Mouse (Mus musculus) stomach, postnatal 0 days (tissue): Measurements from ENCODE around the gene Luc7l3. TPM values are rescaled to one million over a fixed set of nuclear protein-coding genes. Genes with fewer than 3 reads are reported as not detected.

Experiments
- ATAC-seq: fragments of 200-750 bp; cut with Nextera tagmentation; 2 replicates; pipeline ENCODE4 v1.8.0; 2017; ENCODE audit not compliant: low FRiP score, low TSS enrichment
- DNase-seq: peaks from one replicate; pipeline ENCODE4 v3.0.0-alpha.2; 2016; ENCODE audit warnings: low spot score
- H3K27ac ChIP-seq: fragments of 300-500 bp; sonication (generic); replicated peaks from 2 replicates; pipeline ENCODE4 v1.5.1; 2014; ENCODE audit warnings: mild to moderate bottlenecking, control low read depth
- H3K27me3 ChIP-seq: fragments of 300-500 bp; sonication (generic); 2 replicates; pipeline ENCODE4 v1.6.1; 2014; ENCODE audit warnings: low read length; ENCODE audit not compliant: control insufficient read depth, insufficient read depth
- H3K36me3 ChIP-seq: fragments of 300-500 bp; sonication (generic); 2 replicates; pipeline ENCODE4 v1.6.1; 2014; ENCODE audit warnings: low read length, mixed read lengths; ENCODE audit not compliant: control insufficient read depth, insufficient read depth
- H3K4me1 ChIP-seq: fragments of 300-500 bp; sonication (generic); replicated peaks from 2 replicates; pipeline ENCODE4 v1.6.1; 2014; ENCODE audit warnings: antibody characterized with exemption; ENCODE audit not compliant: control insufficient read depth, insufficient read depth
- H3K4me2 ChIP-seq: fragments of 300-500 bp; sonication (generic); replicated peaks from 2 replicates; pipeline ENCODE4 v1.6.1; 2014; ENCODE audit warnings: low read depth, mild to moderate bottlenecking, control low read depth, moderate library complexity
- H3K4me3 ChIP-seq: fragments of 300-500 bp; sonication (generic); 2 replicates; pipeline ENCODE4 v1.5.1; 2014; ENCODE audit warnings: low read depth, low read length, control low read depth
- H3K9ac ChIP-seq: fragments of 300-500 bp; sonication (generic); 2 replicates; pipeline ENCODE4 v1.6.1; 2014; ENCODE audit warnings: mild to moderate bottlenecking, low read length, control low read depth, mixed read lengths
- H3K9me3 ChIP-seq: fragments of 300-500 bp; sonication (generic); 2 replicates; pipeline ENCODE4 v1.6.1; 2016; ENCODE audit warnings: low read length; ENCODE audit not compliant: control insufficient read depth
- CTCF ChIP-seq: IDR thresholded peaks from 2 replicates; pipeline ENCODE4 v1.5.1; 2016; ENCODE audit warnings: antibody characterized with exemption, low read depth, mild to moderate bottlenecking, moderate library complexity
- EP300 ChIP-seq: optimal IDR thresholded peaks from 2 replicates; pipeline ENCODE3; 2016; ENCODE audit warnings: antibody characterized with exemption
- WGBS: fragments of 180-500 bp; shearing (Covaris S2); extraction: QIAGEN DNeasy Blood & Tissue Kit; methylation state at CpG from one replicate; pipeline ENCODE4 v1.1.7; 2014; 5-methylcytosine and 5-hydroxymethylcytosine counted together
- polyA plus RNA-seq: library from polyadenylated mRNA; unstranded; fragments of >200 nt; fragmentation: Nextera tagmentation; extraction: Ambion mirVana; gene quantifications from 2 replicates; pipeline ENCODE4 v1.2.1, GENCODE M21; 2015

Luc7l3 gene
- polyA plus RNA-seq, 1 experiment from 2014 or later: 50.0 TPM

DNA sequence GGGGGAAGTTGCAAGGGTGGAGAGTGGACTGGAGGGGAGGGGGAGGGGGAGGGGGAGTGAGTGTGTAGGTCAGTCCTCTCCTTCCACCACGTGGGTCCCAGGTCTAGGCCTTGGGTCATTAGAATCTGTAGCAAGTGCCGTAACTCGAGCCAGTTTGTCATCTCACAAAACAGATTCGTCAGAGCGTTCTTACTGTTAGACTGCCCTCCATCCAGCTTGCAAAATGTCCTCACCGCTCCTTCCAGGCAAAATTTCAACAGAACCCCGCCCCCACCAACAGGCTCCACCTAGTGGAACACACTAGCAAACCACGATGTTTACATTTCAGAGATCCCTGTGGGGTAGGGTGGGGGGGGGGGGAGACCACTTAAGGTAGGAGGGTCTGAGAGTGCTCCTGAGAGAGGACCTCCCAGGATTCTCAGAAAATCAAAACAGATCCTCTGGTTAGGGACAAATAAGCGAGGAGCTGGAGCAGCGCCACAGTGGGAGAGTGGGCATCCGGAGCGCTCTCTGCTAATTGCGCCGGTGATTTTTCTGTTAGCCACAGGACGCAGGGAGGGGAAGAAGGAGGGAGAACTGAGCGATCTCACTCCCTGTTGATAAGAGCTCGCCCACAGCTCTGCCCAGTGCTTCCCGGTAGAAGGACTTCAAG lies 56.5 kb downstream of the Luc7l3 start:
- TF ChIP-seq EP300 (no peak), CTCF (peak; percentile 72)
- ATAC-seq (peak; percentile 77), DNase-seq (peak; percentile 79)
- Histone ChIP-seq H3K36me3 (no peaks in the 10 kb centered on the region), H3K27ac (peak overlapping the region; percentile 49; the same call in 1 of the 2 replicates), H3K9me3 (no peaks in the 10 kb centered on the region), H3K9ac (peak overlapping the region; percentile 38; the same call in 1 of the 2 replicates), H3K4me2 (peak overlapping the region; percentile 60), H3K27me3 (no peaks in the 10 kb centered on the region), H3K4me1 (no peaks in the 10 kb centered on the region), H3K4me3 (peak overlapping the region; percentile 30)
- WGBS: 3% methylated on average over 18 of the region's 18 CpGs

GRCm38 (mm10) chr11:94261585-94262370 lies 60.0 kb downstream of the Luc7l3 start:
- Histone ChIP-seq H3K36me3 (no peaks in the 10 kb centered on the region), H3K27me3 (no peaks in the 10 kb centered on the region), H3K27ac (no peak overlapping the region), H3K4me2 (no peak overlapping the region), H3K4me3 (no peak overlapping the region), H3K9me3 (no peaks in the 10 kb centered on the region), H3K9ac (no peak overlapping the region), H3K4me1 (no peaks in the 10 kb centered on the region)
- TF ChIP-seq CTCF (no peak), EP300 (no peak)
- 54% methylated on average over 6 of the region's 6 CpGs for WGBS
- no peak for ATAC-seq
- DNase-seq: no peak

- Histone ChIP-seq H3K9me3 (no peaks in the 10 kb centered on the region), H3K27ac (no peak overlapping the region), H3K4me2 (no peak overlapping the region), H3K36me3 (no peaks in the 10 kb centered on the region), H3K27me3 (no peaks in the 10 kb centered on the region), H3K9ac (no peak overlapping the region), H3K4me3 (no peak overlapping the region), H3K4me1 (no peaks in the 10 kb centered on the region)
- ATAC-seq: no peak
- TF ChIP-seq EP300: no peak
- TF ChIP-seq CTCF: no peak
- 73% methylated on average over 4 of the region's 4 CpGs for WGBS
- no peak for DNase-seq
These were observed 62.0 kb downstream of the Luc7l3 start for GRCm38 (mm10) chr11:94259814-94260213.

DNA sequence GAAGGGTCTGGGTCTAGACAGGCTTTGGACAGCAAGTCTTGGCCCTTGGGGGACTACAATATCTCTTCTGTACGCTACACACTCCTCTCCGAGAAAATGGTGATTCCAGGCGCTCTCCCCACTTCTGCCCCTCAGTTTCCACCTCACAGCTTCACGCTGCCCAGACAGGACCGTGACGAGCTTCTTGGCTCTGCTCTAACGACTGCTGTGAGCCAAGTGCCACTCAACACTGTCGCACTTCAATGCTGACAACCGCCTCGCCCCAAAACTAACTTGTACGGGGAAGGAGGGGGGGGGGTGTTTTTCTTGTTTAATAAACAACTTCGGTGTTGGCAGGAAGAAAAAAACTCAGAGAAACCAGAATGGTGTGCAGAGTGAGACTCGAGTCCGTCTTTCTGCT lies 63.8 kb downstream of the Luc7l3 start:
- WGBS: 69% methylated on average over 14 of the region's 14 CpGs
- H3K4me3 ChIP-seq: no peak overlapping the region
- ATAC-seq (no peak), DNase-seq (no peak)
- no peaks in the 10 kb centered on the region for H3K9me3 ChIP-seq
- H3K4me1 ChIP-seq: no peaks in the 10 kb centered on the region
- H3K27ac ChIP-seq: no peak overlapping the region
- no peak overlapping the region for H3K9ac ChIP-seq
- TF ChIP-seq EP300: no peak
- TF ChIP-seq CTCF: no peak
- H3K4me2 ChIP-seq: no peak overlapping the region
- H3K36me3 ChIP-seq: no peaks in the 10 kb centered on the region
- H3K27me3 ChIP-seq: no peaks in the 10 kb centered on the region

GRCm38 (mm10) chr11:94255733-94256132 lies 66.1 kb downstream of the Luc7l3 start:
- 76% methylated on average over 5 of the region's 5 CpGs for WGBS
- TF ChIP-seq EP300: no peak
- TF ChIP-seq CTCF: no peak
- Histone ChIP-seq H3K4me3 (no peak overlapping the region), H3K9ac (no peak overlapping the region), H3K27me3 (no peaks in the 10 kb centered on the region), H3K36me3 (no peaks in the 10 kb centered on the region), H3K4me1 (no peaks in the 10 kb centered on the region), H3K4me2 (no peak overlapping the region), H3K9me3 (no peaks in the 10 kb centered on the region), H3K27ac (no peak overlapping the region)
- DNase-seq (no peak), ATAC-seq (no peak)

GRCm38 (mm10) chr11:94253691-94254090 lies 68.1 kb downstream of the Luc7l3 start:
- Histone ChIP-seq H3K4me3 (no peak overlapping the region), H3K4me2 (no peak overlapping the region), H3K9ac (no peak overlapping the region), H3K27ac (no peak overlapping the region), H3K4me1 (no peaks in the 10 kb centered on the region), H3K9me3 (no peaks in the 10 kb centered on the region), H3K36me3 (no peaks in the 10 kb centered on the region), H3K27me3 (no peaks in the 10 kb centered on the region)
- TF ChIP-seq EP300 (no peak), CTCF (no peak)
- no peak for DNase-seq
- 84% methylated on average over 10 of the region's 10 CpGs for whole genome bisulfite sequencing
- no peak for ATAC-seq
